Mouse (Mus musculus) heart, postnatal 14 days (tissue): ENCODE results near the gene Ceacam19. TPM values are rescaled to one million over a fixed set of nuclear protein-coding genes. Genes with fewer than 3 reads are reported as not detected.

Experiments used
- DNase-seq, 2 experiments: peaks; one replicate each; pipeline ENCODE4 v3.0.0; 2021 to 2022
- intact Hi-C: fragments of 180-260 bp; cut with DNase I; formaldehyde crosslinking; loops from one replicate; pipeline ENCODE4 v1.15.1; 2025
- total RNA-seq, 2 experiments: library from RNA; stranded (reverse); gene quantifications; 2 replicates each; pipeline ENCODE4 v1.2.3; 2021

The Ceacam19 gene
- total RNA-seq, 2 experiments from 2014 or later = not detected

DNA sequence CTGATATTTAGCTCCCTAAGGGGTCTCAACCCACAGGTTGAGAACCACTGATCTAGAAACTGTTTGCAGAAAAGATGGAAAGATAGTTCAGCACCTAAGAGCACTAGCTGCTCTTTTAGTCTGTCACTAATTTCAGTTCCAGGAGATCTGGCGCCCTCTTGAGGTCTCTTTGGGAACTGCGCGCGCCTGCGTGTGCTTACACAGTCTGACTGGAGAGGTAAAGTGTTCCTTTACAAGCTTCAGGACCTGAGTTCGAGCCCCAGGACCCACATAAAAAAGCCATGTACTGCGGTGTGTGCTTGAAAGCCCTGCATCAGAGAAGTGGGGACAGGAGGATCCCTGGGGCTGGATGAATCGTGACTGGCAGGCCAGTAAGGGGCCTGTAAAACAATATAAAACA, 2.1 kb upstream of the Ceacam19 start:
- DNase-seq = peak; percentile 53 to 68
- intact Hi-C loops = no loop called here

GRCm38 (mm10) chr7:19880754-19881153, 7.0 kb downstream of the Ceacam19 start:
- DNase-seq = no peak
- intact Hi-C loops = no loop called here

DNA sequence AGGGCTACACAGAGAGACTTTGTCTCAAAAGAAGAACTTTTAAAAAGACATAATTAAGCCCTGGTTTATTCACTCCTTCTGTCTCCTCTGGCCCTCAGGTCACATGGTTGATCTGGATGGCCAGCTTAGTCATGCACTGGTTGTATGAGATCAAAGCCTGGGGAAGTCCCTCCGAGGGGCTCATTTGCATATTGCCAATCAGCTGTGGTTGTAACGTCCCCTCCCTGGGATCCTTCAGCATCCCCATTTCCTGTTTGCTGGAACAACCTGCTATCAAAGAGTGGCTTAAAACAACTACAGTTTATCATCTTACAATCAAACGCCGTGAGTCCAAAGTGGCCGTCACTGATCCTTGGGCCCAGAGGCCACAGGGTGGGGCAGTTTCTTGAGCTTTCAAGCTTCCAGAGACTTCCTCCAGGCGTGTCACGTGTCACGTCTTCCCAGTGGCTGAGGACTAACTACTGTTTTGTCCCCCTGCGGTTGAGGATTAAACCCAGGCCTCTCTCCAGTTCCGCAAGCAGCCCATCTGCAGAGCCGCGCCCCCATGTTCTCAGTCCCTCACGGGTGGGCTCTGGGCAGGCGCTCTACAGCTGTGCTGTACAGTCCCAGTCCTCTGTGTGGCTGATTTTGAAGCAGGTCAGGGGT, 10.9 kb downstream of the Ceacam19 start:
- no peak for DNase-seq
- intact Hi-C loops = loop anchor here (2.0 kb wide), 1 partner anchor 80 kb away; no protein-coding TSS in a partner anchor

DNA sequence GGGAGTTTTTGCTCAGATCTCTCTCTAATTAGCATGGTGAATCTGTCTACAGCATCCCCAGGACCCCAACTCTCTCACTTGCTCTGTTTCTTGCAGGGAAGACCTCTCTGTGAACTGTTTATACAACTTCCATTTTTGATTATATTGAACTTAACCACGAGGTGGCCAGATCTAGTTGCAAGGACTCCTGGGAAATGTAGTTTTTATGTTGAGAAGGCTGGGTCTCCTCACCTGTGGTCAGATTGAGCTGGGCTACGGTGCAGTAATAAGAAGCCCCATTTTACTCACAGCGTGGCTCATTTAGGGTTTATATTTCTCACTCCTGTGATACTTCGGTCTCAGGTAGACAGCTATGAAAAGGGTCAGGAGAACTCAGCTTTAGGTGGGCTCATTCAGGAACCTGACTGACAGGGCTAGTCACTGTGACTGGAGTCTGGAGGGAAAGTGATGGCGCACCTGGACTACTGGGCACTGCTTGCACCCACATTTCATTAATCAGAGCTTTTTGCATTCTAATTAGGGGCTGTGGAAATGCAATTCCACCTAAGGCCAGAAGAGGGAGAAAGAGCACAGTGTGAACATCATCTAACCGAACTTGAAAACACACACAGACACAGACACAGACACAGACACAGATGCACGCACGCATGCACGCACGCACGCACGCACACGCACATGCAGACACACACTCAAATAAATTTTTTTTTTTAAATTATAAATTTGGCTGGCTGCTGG, 11.7 kb downstream of the Ceacam19 start:
- intact Hi-C loops = loop anchor here (2.0 kb wide), 1 partner anchor 81 kb away; no protein-coding TSS in a partner anchor
- peak; percentile 32 to 71 for DNase-seq

GRCm38 (mm10) chr7:19871943-19872601, 15.7 kb downstream of the Ceacam19 start:
- peak; percentile 62 to 72 for DNase-seq
- intact Hi-C loops = loop anchor here (1.0 to 5.0 kb wide), 3 partner anchors 21 to 120 kb away; partner anchors contain the start of gene Nectin2

DNA sequence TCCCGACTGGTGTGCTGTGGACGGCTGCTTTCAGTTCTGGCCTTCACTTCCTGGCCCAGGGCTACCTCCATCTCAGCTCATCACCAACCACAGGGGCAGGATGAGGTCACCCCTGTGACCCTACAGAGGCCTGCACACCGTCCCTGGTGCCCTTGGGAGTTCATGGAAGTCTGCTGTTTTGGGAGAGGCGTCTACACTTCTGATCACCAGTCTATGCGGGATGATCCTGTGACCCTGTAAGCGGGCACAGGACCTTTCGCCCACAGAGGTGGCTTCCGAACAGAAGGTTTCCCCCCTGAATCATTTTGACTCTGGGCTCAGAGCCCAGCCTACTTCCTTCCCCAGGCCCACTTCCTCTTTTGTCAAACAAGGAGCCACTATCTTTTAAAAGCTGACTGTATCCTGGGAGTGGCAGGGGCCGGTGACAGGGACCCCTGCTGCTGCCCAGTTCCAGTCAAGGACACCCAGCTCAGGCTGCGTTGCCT, 16.6 kb downstream of the Ceacam19 start:
- DNase-seq = peak in 1 of 2 experiments; percentile 37

GRCm38 (mm10) chr7:19867751-19868399, 19.9 kb downstream of the Ceacam19 start:
- DNase-seq = no peak
- intact Hi-C loops = no loop called here

More for the DNA sequence above, 16.6 kb downstream of the Ceacam19 start:
- intact Hi-C loops = loop anchor here (2.0 to 5.0 kb wide), 2 partner anchors 20 to 119 kb away; partner anchors contain the start of gene Nectin2

DNA sequence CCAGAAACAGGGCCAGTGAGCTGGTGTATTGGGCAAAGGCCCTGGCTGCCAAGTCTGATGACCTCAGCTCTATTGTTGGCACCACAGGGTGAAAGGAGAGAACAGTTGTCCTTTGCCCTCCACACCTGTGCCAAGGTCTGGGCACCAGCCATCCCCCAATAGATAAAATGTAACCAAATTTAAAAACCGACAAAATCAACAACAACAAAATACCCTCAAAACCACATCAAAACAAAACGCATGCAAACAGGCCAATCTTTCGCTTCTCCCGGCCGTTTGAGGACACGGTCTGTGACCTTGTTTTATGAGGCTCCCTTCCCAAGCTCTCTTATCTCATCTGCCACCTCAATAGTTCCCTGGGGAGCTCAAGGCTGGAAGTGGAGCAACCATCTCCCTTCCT, 21.3 kb downstream of the Ceacam19 start:
- intact Hi-C loops = no loop called here
- DNase-seq = peak in 1 of 2 experiments; percentile 49

- intact Hi-C loops = no loop called here
- DNase-seq = no peak
These were observed 22.3 kb downstream of the Ceacam19 start for GRCm38 (mm10) chr7:19865246-19866036.

DNA sequence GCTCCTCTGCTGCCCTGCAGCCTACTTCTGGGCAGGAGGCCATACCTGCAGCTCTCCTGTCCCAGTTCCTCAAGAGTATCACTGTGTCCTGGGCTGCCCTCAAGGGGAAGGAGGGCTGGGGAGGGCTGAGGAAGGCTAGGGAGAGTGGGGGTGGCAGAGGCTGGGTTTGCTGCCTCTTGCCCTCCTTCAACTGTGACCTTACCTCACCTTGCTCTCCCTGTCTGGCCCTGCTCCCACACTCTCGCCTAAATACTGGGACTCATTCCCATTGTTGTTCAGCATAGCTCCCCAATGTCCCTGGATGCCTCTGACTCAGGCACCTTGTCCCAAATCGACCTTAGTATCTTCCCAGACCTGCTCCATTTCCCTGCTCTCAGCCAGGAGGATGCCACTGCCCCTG, 23.5 kb downstream of the Ceacam19 start:
- peak in 1 of 2 experiments; percentile 67 for DNase-seq
- intact Hi-C loops = no loop called here

GRCm38 (mm10) chr7:19861199-19861598, 26.6 kb downstream of the Ceacam19 start, which contains the start of gene Ceacam16:
Ceacam16 (minus strand) TSS chr7:19861299.
- intact Hi-C loops = no loop called here

GRCm38 (mm10) chr7:19859740-19860139, 28.0 kb downstream of the Ceacam19 start:
- intact Hi-C loops = no loop called here
- DNase-seq = no peak

More at GRCm38 (mm10) chr7:19861199-19861598, 26.6 kb downstream of the Ceacam19 start, which contains the start of gene Ceacam16:
- no peak for DNase-seq

- intact Hi-C loops = no loop called here
- DNase-seq = no peak
These were observed 31.5 kb downstream of the Ceacam19 start for GRCm38 (mm10) chr7:19856283-19856682.

DNA sequence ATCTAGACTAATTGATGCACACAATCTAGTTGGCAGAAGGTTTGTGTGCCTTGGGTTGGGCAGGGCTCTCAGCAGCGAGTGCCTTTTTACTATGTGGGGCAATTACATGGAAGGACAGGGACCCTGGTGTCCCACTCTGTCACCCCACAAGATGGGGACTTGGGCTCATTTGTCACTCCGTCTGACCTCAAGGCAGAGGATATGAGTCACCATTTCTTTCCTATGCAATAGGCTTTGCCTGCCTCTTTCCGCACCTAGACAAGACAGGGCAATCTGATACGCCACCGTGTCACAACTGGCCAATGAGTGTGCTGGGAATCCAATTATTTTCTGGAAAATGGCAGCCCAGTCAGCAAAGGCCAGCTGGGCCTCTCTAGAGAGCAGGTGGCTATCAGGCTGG, 32.1 kb downstream of the Ceacam19 start:
- intact Hi-C loops = no loop called here
- no peak for DNase-seq

DNA sequence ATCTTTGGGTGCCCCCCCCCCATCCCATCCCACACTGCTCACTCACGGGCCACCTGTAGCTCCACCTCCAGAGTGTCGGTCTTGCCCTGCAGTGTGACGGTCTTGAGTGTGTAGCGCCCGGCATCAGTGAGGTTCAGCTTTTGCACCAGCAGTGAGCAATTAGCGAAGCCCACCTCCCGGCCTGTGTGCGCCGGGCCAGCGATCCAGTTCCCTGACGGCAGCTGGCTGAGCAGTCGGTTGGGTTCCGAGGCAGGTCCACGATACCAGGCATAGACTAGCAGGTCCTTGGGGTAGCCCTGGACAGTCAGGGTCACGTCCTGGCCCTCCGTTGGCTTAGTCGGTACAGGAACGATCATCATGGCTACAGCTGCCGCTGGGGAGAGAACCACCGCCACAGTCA, 34.2 kb downstream of the Ceacam19 start:
- DNase-seq = no peak
- intact Hi-C loops = no loop called here

- DNase-seq = no peak
- intact Hi-C loops = loop anchor here (2.0 kb wide), 1 partner anchor 19 kb away; no protein-coding TSS in a partner anchor
These were observed 35.8 kb downstream of the Ceacam19 start, which contains the start of gene Gm19345 for GRCm38 (mm10) chr7:19851858-19852570. Gm19345 (plus strand) TSS chr7:19852003.

GRCm38 (mm10) chr7:19844521-19845171, 43.1 kb downstream of the Ceacam19 start:
- no peak for DNase-seq

GRCm38 (mm10) chr7:19843561-19843960, 44.2 kb downstream of the Ceacam19 start:
- intact Hi-C loops = loop anchor here (1.0 kb wide), 1 partner anchor 40 kb away; no protein-coding TSS in a partner anchor
- peak; percentile 83 to 88 for DNase-seq

More at GRCm38 (mm10) chr7:19844521-19845171, 43.1 kb downstream of the Ceacam19 start:
- intact Hi-C loops = no loop called here
